Mouse (Mus musculus): Measurements from ENCODE around the gene Tmem191c.

GRCm38 (mm10) chr16:17266113-17266512 is 9.8 kb upstream of the Tmem191c start:
- TF ChIP-seq CTCF (IDR thresholded peaks at IDR 0.05; ENCODE audit: extremely low read depth, insufficient read length, insufficient replicate concordance, low read depth, low read length) (no peak), POLR2A (IDR thresholded peaks at IDR 0.05; ENCODE audit: low read depth, low read length) (no peak)

Measured in small intestine, adult 2 months (tissue).